Mouse (Mus musculus): Measurements from ENCODE around the gene Rec114. TPM values are rescaled to one million over a fixed set of nuclear protein-coding genes. Genes with fewer than 3 reads are reported as not detected.

The Rec114 gene
- polyA plus RNA-seq, 1 experiment, result 6.6 TPM

- H3K36me3 ChIP-seq (ENCODE audit: control insufficient read depth, insufficient read depth, low read length), result no peaks in the 10 kb centered on the region
- H3K4me1 ChIP-seq (ENCODE audit: control insufficient read depth, insufficient read depth, low read length), result no peaks in the 10 kb centered on the region
- H3K4me3 ChIP-seq (ENCODE audit: control insufficient read depth, low read depth, low read length), result no peak overlapping the region
- H3K27me3 ChIP-seq (ENCODE audit: control insufficient read depth, insufficient read depth, low read length), result no peaks in the 10 kb centered on the region
- H3K27ac ChIP-seq (ENCODE audit: control insufficient read depth, insufficient read depth, low read depth, low read length), result no peak overlapping the region
- TF ChIP-seq POLR2A (IDR thresholded peaks at IDR 0.05; ENCODE audit: control insufficient read depth, low read depth, low read length) (no peak), CTCF (IDR thresholded peaks at IDR 0.05; ENCODE audit: control insufficient read depth, insufficient read depth, insufficient replicate concordance, low read depth, low read length) (no peak)
These were observed 19.4 kb upstream of the Rec114 start for GRCm38 (mm10) chr9:58763114-58763513.

GRCm38 (mm10) chr9:58762086-58762485, 18.3 kb upstream of the Rec114 start:
- H3K27ac ChIP-seq (ENCODE audit: control insufficient read depth, insufficient read depth, low read depth, low read length), result no peak overlapping the region
- no peaks in the 10 kb centered on the region for H3K4me1 ChIP-seq (ENCODE audit: control insufficient read depth, insufficient read depth, low read length)
- no peak for TF ChIP-seq POLR2A (IDR thresholded peaks at IDR 0.05; ENCODE audit: control insufficient read depth, low read depth, low read length)
- no peak for TF ChIP-seq CTCF (IDR thresholded peaks at IDR 0.05; ENCODE audit: control insufficient read depth, insufficient read depth, insufficient replicate concordance, low read depth, low read length)
- H3K36me3 ChIP-seq (ENCODE audit: control insufficient read depth, insufficient read depth, low read length), result no peaks in the 10 kb centered on the region
- no peak overlapping the region for H3K4me3 ChIP-seq (ENCODE audit: control insufficient read depth, low read depth, low read length)
- H3K27me3 ChIP-seq (ENCODE audit: control insufficient read depth, insufficient read depth, low read length), result no peaks in the 10 kb centered on the region

- Histone ChIP-seq H3K4me1 (ENCODE audit: control insufficient read depth, insufficient read depth, low read length) (no peaks in the 10 kb centered on the region), H3K4me3 (ENCODE audit: control insufficient read depth, low read depth, low read length) (no peak overlapping the region), H3K27ac (ENCODE audit: control insufficient read depth, insufficient read depth, low read depth, low read length) (no peak overlapping the region), H3K36me3 (ENCODE audit: control insufficient read depth, insufficient read depth, low read length) (no peaks in the 10 kb centered on the region), H3K27me3 (ENCODE audit: control insufficient read depth, insufficient read depth, low read length) (no peaks in the 10 kb centered on the region)
- TF ChIP-seq CTCF (IDR thresholded peaks at IDR 0.05; ENCODE audit: control insufficient read depth, insufficient read depth, insufficient replicate concordance, low read depth, low read length) (no peak), POLR2A (IDR thresholded peaks at IDR 0.05; ENCODE audit: control insufficient read depth, low read depth, low read length) (no peak)
These were observed 15.0 kb upstream of the Rec114 start for GRCm38 (mm10) chr9:58758754-58759153.

- H3K4me3 ChIP-seq (ENCODE audit: control insufficient read depth, low read depth, low read length), result no peak overlapping the region
- no peaks in the 10 kb centered on the region for H3K27me3 ChIP-seq (ENCODE audit: control insufficient read depth, insufficient read depth, low read length)
- H3K27ac ChIP-seq (ENCODE audit: control insufficient read depth, insufficient read depth, low read depth, low read length), result no peak overlapping the region
- no peaks in the 10 kb centered on the region for H3K36me3 ChIP-seq (ENCODE audit: control insufficient read depth, insufficient read depth, low read length)
- H3K4me1 ChIP-seq (ENCODE audit: control insufficient read depth, insufficient read depth, low read length), result no peaks in the 10 kb centered on the region
- TF ChIP-seq POLR2A (IDR thresholded peaks at IDR 0.05; ENCODE audit: control insufficient read depth, low read depth, low read length) (no peak), CTCF (IDR thresholded peaks at IDR 0.05; ENCODE audit: control insufficient read depth, insufficient read depth, insufficient replicate concordance, low read depth, low read length) (no peak)
These were observed 12.8 kb upstream of the Rec114 start for GRCm38 (mm10) chr9:58756371-58757132.

- Histone ChIP-seq H3K27ac (ENCODE audit: control insufficient read depth, insufficient read depth, low read depth, low read length) (no peak overlapping the region), H3K27me3 (ENCODE audit: control insufficient read depth, insufficient read depth, low read length) (no peaks in the 10 kb centered on the region), H3K36me3 (ENCODE audit: control insufficient read depth, insufficient read depth, low read length) (no peaks in the 10 kb centered on the region), H3K4me3 (ENCODE audit: control insufficient read depth, low read depth, low read length) (no peak overlapping the region), H3K4me1 (ENCODE audit: control insufficient read depth, insufficient read depth, low read length) (no peaks in the 10 kb centered on the region)
- TF ChIP-seq POLR2A (IDR thresholded peaks at IDR 0.05; ENCODE audit: control insufficient read depth, low read depth, low read length) (no peak), CTCF (IDR thresholded peaks at IDR 0.05; ENCODE audit: control insufficient read depth, insufficient read depth, insufficient replicate concordance, low read depth, low read length) (no peak)
These were observed 9.8 kb upstream of the Rec114 start for GRCm38 (mm10) chr9:58753606-58754005.

- Histone ChIP-seq H3K27ac (ENCODE audit: control insufficient read depth, insufficient read depth, low read depth, low read length) (no peak overlapping the region), H3K4me3 (ENCODE audit: control insufficient read depth, low read depth, low read length) (no peak overlapping the region), H3K36me3 (ENCODE audit: control insufficient read depth, insufficient read depth, low read length) (no peaks in the 10 kb centered on the region), H3K27me3 (ENCODE audit: control insufficient read depth, insufficient read depth, low read length) (no peaks in the 10 kb centered on the region), H3K4me1 (ENCODE audit: control insufficient read depth, insufficient read depth, low read length) (no peaks in the 10 kb centered on the region)
- TF ChIP-seq POLR2A (IDR thresholded peaks at IDR 0.05; ENCODE audit: control insufficient read depth, low read depth, low read length), result no peak
- no peak for TF ChIP-seq CTCF (IDR thresholded peaks at IDR 0.05; ENCODE audit: control insufficient read depth, insufficient read depth, insufficient replicate concordance, low read depth, low read length)
These were observed 4.4 kb upstream of the Rec114 start for GRCm38 (mm10) chr9:58748142-58748541.

- Histone ChIP-seq H3K4me1 (ENCODE audit: control insufficient read depth, insufficient read depth, low read length) (no peaks in the 10 kb centered on the region), H3K36me3 (ENCODE audit: control insufficient read depth, insufficient read depth, low read length) (no peaks in the 10 kb centered on the region), H3K4me3 (ENCODE audit: control insufficient read depth, low read depth, low read length) (no peak overlapping the region), H3K27me3 (ENCODE audit: control insufficient read depth, insufficient read depth, low read length) (no peaks in the 10 kb centered on the region), H3K27ac (ENCODE audit: control insufficient read depth, insufficient read depth, low read depth, low read length) (no peak overlapping the region)
- no peak for TF ChIP-seq POLR2A (IDR thresholded peaks at IDR 0.05; ENCODE audit: control insufficient read depth, low read depth, low read length)
- TF ChIP-seq CTCF (IDR thresholded peaks at IDR 0.05; ENCODE audit: control insufficient read depth, insufficient read depth, insufficient replicate concordance, low read depth, low read length), result no peak
These were observed 3.6 kb upstream of the Rec114 start for GRCm38 (mm10) chr9:58747328-58747755.
